Mouse (Mus musculus): Measurements from ENCODE around the gene Usp50.

Usp50 gene

GRCm38 (mm10) chr2:126783370-126783769, at the start of gene Usp50:
TSS of gene Usp50 (minus strand) at chr2:126783470.
- no peak for DNase-seq (ENCODE audit: low spot score in 2 of 2)

GRCm38 (mm10) chr2:126817414-126817813, 34.1 kb upstream of the Usp50 start:
- DNase-seq (ENCODE audit: low spot score in 2 of 2) = no peak

GRCm38 (mm10) chr2:126816644-126817347, 33.5 kb upstream of the Usp50 start:
- no peak for DNase-seq (ENCODE audit: low spot score in 2 of 2)

- no peak for DNase-seq (ENCODE audit: low spot score in 2 of 2)
These were observed 32.6 kb upstream of the Usp50 start for GRCm38 (mm10) chr2:126815822-126816221.

- DNase-seq (ENCODE audit: low spot score in 2 of 2) = no peak
These were observed 18.7 kb upstream of the Usp50 start for GRCm38 (mm10) chr2:126801980-126802379.

DNA sequence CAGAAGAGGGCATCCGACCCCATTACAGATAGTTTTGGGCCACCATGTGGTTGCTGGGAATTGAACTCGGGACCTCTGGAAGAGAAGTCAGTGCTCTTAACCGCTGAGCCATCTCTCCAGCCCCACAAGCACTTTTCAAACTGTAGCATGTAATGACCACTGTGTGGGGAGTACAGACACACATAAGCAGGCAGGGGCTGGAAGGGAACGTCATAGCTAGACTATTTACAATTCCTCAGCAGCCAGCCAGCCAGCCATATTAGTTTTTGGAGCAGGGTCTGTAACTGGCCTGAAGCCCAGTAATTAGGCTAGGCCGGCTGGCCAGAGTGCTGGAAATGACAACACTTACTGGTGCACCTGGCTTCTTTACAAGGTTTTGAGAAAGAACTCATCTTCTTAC, 15.2 kb upstream of the Usp50 start:
- no peak for DNase-seq (ENCODE audit: low spot score in 2 of 2)

DNA sequence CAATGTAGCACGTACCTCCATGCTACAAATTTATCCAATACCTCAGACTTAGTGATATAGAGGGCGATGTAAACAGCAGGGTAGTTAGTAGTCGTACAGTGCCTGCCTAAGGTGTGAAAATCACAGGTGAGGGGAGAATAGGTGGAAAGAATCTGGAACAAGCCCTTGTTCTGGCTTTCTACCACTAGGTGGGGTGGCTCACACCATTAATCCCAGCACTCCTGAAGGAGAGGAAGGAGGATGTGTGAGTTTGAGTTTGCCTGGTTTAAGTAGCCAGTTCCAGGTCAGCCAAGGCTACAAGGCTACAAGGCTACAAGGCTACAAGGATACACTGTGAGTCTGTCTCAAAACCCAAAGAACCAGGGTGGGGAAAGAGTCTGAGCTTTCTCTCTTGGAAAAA, 12.4 kb upstream of the Usp50 start:
- DNase-seq (ENCODE audit: low spot score in 2 of 2) = no peak

- DNase-seq (ENCODE audit: low spot score in 2 of 2) = no peak
These were observed 9.3 kb upstream of the Usp50 start for GRCm38 (mm10) chr2:126792611-126793010.

- DNase-seq (ENCODE audit: low spot score in 2 of 2) = peak in 1 of 2 experiments; percentile 48
These were observed 4.6 kb upstream of the Usp50 start for GRCm38 (mm10) chr2:126787721-126788342.

GRCm38 (mm10) chr2:126782433-126782832, 837 bp downstream of the Usp50 start:
- DNase-seq (ENCODE audit: low spot score in 2 of 2) = peak; percentile 85 to 88

GRCm38 (mm10) chr2:126781478-126781877, 1.8 kb downstream of the Usp50 start:
- no peak for DNase-seq (ENCODE audit: low spot score in 2 of 2)

DNA sequence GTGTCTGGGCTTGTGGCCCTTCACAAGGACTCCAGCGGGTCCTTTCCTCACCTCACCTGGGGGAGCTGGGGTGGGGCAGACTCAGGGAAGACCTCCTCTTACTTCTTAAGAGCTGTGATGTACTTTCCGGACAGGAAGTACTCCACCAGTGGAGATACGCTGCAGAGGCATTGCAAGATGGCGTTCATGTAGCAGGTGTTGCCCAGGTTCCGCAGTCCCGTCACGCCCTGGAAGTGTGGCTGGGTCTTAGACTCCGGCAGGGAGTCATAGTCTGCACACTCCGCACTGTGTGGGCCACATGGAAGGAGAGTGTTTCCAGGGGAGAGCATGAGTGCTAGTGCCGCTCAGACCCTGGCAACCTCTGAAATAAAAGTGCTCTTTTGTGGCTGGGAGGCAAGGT, 3.0 kb downstream of the Usp50 start:
- no peak for DNase-seq (ENCODE audit: low spot score in 2 of 2)

GRCm38 (mm10) chr2:126778806-126779205, 4.5 kb downstream of the Usp50 start:
- DNase-seq (ENCODE audit: low spot score in 2 of 2) = no peak

DNA sequence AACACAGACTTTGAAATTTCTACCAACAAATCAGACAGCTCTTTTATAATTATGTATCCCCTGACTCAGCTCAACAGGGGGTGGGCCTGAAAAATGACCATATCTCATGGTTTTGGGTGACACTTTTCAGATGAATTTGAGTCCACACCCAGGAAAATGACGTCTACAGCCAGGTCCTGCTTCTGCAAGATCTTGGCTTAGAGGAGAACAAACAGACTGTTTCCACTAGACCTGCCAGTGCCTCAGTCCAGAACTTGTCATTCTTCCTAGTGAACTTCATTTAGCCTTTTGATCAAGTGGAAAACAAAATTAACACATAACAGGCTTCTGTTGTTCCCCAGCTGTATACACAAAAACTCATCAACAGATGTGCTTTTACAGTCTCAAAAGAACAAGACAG, 6.9 kb downstream of the Usp50 start:
- no peak for DNase-seq (ENCODE audit: low spot score in 2 of 2)

GRCm38 (mm10) chr2:126775951-126776350, 7.3 kb downstream of the Usp50 start:
- no peak for DNase-seq (ENCODE audit: low spot score in 2 of 2)

DNA sequence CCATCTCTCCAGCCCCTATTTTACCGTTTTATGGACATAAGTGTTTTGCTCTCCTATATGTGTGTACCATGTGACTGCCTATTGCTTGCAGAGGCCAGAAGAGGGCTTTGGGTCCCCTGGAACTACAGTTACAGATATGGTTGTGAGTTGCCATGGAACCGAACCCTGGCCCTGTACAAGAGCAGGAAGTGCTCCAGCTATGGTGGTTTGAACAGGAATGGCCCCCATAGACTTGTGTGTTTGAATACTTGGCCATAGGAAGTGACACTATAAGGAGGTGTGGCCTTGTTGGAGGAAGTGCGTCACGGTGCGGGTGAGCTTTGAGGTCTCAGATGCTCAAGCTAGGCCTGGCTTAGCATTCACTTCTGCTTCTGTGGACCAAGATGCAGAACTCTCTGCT, 11.1 kb downstream of the Usp50 start:
- no peak for DNase-seq (ENCODE audit: low spot score in 2 of 2)

- DNase-seq (ENCODE audit: low spot score in 2 of 2) = no peak
These were observed 13.7 kb downstream of the Usp50 start for GRCm38 (mm10) chr2:126769431-126770181.

DNA sequence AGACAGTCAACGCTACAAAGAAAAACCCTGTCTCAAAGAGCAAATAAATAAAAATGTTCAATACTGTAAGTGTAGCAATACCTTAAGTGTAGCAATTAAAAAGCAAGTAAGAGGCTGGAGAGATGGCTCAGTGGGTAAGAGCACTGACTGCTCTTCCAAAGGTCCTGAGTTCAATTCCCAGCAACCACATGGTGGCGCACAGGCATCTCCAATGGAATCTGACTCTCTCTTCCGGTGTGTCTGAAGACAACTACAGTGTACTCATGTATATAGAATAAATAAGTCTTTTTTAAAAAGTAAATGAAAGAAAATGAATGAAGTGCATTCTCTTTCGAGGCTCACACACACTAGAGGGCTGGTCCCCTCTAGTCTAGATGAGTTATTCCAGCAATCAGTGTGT, 15.1 kb downstream of the Usp50 start:
- DNase-seq (ENCODE audit: low spot score in 2 of 2) = no peak

- no peak for DNase-seq (ENCODE audit: low spot score in 2 of 2)
These were observed 15.7 kb downstream of the Usp50 start for GRCm38 (mm10) chr2:126767599-126767998.

DNA sequence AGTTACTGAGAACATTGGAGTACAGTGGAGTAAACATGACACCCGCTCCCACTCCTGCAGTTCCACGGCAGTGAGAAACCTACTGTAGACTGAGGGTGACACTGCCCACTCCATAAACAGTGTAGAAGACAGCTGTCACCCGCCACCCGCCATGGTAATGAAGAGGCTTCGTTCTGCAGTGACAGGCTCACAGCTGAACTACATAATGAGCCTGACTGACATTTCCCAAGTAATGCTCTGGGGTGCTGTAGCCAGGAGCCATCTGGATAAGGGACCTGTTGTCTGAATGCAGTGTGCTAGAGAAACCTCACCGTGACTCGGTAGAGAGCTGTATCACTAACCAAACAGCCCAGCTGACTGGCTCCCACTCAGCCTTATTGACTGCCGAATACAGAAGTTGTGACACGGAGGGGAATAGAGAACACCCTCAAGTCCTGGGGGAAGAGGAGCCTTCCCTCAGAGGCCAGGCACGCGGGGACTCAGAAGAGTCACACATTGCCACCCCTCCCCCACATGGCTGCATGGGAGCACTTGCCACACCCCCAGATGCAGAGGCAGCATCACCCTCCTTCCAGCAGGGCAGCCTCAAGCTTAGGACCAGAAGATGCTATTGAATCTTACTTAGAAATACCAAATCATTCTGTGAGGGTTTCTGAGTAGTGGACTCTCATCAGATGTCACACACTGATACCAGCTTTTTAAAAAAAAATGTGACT, 17.2 kb downstream of the Usp50 start:
- no peak for DNase-seq (ENCODE audit: low spot score in 2 of 2)

- DNase-seq (ENCODE audit: low spot score in 2 of 2) = no peak
These were observed 23.9 kb downstream of the Usp50 start for GRCm38 (mm10) chr2:126759351-126759750.

DNA sequence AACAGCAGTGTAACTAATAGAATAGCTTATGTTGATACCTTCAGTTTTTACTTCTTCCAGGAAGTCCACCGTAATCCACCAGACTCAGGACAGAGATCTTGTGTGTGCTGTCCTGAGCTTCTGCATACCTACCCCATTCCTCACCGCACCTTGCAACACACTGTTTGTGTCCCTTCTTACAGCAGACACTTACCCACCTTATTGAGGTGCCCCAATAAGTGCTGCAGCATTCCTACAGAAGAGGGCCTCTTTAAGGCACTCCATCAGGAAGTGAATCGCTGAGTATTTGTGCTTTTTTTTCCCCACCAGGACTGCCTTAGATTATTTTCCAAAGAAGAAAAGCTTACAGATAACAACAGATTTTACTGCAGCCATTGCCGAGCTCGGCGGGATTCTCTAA, 27.6 kb downstream of the Usp50 start:
- DNase-seq (ENCODE audit: low spot score in 2 of 2) = no peak
